Mouse (Mus musculus) cortical plate, adult 2 months (tissue): ENCODE measurements around the gene Methig1.

Experiments used
- CTCF ChIP-seq: fragments of 200-500 bp; IDR thresholded peaks from 2 replicates; pipeline ENCODE4 v1.5.1; 2011; ENCODE audit warnings: mild to moderate bottlenecking, control low read depth, low read length; ENCODE audit not compliant: insufficient read depth; ENCODE audit errors: extremely low read depth
- POLR2A ChIP-seq: fragments of 200-500 bp; IDR thresholded peaks from 2 replicates; pipeline ENCODE4 v1.6.1; 2011; ENCODE audit warnings: mild to moderate bottlenecking, low read length, control low read depth; ENCODE audit not compliant: insufficient read depth; ENCODE audit errors: extremely low read depth

- TF ChIP-seq POLR2A = no peak
- no peak for TF ChIP-seq CTCF
Measured at GRCm38 (mm10) chr15:100423916-100424315, 71.0 kb downstream of the Methig1 start.
